Mouse (Mus musculus) kidney, adult 11 months (tissue): ENCODE measurements around the gene Rsrc1.
"Not testable (repeated sequence)": the region's sequence is repeated elsewhere in the genome, so short reads cannot be mapped to it uniquely, and the experiment has no call there.

Experiments
- DNase-seq: peaks from one replicate; pipeline ENCODE4 v3.0.0; 2022

Gene Rsrc1

GRCm38 (mm10) chr3:66985539-66986286 is 4.5 kb downstream of the Rsrc1 start:
- peak; percentile 78 for DNase-seq

- no peak for DNase-seq
Observed at GRCm38 (mm10) chr3:66986287-66986560, 5.0 kb downstream of the Rsrc1 start.

GRCm38 (mm10) chr3:66996820-66997219 is 15.6 kb downstream of the Rsrc1 start:
- DNase-seq: no peak

GRCm38 (mm10) chr3:67036387-67037062 is 55.3 kb downstream of the Rsrc1 start:
- DNase-seq: no peak

DNA sequence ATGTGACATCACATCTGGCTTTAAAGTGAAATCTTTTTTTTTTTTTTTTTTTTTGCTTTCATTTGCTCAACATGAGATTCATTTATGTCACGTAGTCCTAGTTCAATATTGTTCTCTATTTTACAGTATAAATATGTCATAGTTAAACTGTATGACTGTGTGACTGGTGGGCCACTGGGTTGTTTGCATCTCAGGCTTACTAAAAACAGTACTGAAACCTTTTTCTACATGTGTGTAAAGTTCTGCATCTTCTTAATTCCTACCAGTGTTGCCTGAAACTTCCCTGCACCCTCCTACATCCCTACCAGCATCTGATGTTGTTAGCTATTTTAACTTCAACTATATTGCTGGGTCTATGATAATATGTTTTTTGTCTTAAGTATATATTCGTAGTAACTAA is 78.6 kb downstream of the Rsrc1 start:
- no peak for DNase-seq

DNA sequence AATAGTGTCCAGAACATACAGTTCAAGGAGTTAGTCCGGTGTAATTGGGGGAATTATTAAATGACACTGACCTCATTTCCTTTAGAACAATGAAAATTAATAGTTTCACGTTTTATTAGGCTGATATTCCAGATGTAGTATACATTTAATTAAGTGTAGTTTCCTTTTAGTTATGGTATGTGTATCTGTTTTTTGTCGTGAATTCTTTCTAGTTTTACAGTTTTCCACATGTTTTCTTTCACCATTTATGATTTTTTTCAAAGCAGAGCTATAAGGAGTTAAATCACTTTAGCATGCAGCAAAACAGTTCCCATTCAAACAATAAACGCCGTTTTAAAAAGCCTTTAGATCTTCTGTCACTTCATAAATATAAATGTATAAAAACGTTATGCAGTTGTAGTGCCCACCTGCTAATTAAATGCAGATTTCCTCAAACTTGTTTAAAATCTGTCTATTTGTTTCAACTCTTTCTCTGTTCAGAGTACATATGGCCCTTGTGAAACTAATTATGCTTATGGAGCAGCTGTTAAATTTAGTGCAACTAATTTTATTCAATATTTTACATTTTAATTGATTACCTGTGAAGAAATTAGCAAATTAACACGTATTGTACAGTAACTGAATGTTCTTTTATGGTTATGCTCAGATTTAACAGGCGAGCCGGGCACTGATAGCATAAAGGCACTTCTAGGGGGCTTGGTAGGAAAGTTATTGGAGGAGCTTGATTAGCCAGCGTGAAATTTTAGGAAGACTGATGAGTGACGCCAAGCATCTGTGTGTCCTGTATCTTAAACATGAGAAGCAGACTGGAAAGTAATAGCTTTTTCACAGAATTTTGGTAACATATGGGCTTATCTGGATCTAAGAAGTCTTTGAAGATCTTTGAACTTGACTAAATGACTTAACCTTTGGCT is 89.6 kb downstream of the Rsrc1 start:
- DNase-seq: no peak

DNA sequence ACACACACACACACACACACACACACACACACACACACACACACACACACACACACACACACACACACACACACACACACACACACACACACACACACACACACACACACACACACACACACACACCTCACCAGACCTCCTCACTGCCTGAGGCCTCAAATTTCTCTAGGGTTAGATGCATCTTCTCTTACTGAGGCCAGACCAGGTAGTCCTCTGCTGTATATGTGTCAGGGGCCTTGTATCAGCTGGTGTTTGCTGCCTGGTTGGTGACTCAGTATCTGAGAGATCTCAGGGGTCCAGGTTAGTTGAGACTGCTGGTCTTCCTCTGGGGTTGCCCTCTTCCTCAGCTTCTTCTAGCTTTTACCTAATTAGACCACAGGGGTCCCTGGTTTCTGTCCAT is 92.5 kb downstream of the Rsrc1 start:
- DNase-seq: not testable (repeated sequence)

DNA sequence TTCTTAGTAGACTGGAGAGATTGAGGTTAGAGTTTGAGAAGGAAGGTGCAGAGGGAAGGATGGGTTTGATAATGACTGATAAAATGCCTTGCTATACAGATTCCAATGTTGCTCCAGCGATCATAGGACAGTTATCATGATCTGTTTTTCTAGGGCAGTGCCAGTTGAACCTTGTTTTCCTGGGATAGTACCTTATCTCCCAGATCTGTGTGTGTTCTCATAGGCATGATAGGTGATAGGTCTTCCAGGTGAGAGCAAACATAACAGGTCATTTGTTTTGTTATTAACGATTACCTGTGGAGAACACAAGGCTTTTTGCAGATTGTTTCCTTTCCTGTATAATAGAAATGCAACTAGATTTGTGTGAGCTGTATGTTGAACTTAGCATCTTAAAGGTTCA is 94.3 kb downstream of the Rsrc1 start:
- no peak for DNase-seq

GRCm38 (mm10) chr3:67084742-67085141 is 103.6 kb downstream of the Rsrc1 start:
- DNase-seq: no peak

DNA sequence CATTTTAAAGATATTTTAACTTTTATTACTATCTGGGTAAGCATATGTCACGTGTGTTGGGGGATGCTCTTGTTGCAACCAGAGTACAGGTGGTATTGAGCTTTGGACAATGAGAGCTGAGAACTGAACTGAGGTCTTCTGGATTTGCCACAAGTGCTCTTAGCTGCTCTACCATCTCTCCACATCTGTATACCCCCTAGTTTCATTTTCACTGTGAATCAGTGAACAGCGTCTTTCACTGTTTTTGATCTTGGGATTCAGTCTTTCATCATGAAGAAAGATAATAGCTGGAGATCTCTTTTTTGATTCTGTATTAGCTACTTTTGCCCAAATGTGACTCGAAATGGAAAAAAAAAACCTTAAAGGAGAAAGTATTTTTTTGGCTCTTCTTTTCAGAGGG is 127.2 kb downstream of the Rsrc1 start:
- no peak for DNase-seq

DNA sequence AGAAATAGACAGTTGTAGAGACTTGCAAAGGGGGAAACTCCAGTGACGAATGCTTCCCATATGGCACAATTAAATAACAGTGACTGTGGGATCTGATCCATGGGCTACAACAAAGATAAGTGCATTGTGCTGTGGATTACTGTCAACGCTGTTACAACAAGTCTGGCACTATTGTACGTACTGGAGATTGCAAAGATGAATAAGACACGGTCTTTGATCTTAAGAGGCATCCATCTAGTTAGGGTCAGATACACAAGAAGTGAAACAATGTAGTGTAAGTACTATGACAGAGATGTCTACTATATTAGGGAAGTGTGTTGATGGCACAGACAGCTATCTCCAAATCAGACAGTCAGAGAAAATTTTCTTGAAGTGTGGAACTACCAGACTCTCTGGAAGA is 135.1 kb downstream of the Rsrc1 start:
- no peak for DNase-seq

DNA sequence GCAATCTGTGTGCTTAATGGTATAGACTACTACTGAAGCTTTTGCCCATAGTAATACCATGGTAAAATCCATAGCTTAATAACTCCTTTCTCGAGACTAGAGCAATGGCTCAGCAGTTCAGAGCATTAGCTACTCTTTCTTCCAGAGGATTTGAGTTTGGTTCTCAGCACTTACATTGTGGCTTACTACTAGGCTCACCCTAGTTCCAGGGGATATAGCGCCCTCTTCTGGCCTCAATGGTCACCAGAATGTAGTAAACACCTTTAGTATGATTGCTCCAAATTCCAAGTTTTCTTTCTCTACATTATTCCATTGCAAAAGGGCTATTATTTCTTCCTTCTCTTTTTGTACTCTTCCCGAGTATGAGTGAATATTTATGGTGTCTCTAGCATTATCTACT is 151.3 kb downstream of the Rsrc1 start:
- no peak for DNase-seq

GRCm38 (mm10) chr3:67135749-67136375 is 154.7 kb downstream of the Rsrc1 start:
- DNase-seq: no peak

DNA sequence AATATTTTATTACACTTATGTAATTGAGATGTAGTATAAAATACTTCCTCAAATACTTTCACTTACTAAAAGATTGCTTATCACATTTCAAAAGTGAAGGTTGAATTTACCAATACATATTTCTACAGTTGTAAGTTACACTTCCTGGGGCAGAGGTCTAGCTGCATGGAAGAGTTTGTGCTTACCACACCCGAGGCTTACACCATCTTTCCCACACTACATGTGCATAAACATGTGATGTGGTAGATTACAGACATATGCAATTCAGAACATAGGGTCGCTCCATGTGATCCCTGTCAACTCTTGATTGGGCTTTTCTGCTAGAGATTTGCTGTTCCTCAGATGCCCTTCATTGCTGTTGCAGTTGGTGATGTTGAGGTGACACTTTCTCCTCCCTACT is 163.8 kb downstream of the Rsrc1 start:
- DNase-seq: no peak

GRCm38 (mm10) chr3:67146280-67146679 is 165.1 kb downstream of the Rsrc1 start:
- DNase-seq: no peak

DNA sequence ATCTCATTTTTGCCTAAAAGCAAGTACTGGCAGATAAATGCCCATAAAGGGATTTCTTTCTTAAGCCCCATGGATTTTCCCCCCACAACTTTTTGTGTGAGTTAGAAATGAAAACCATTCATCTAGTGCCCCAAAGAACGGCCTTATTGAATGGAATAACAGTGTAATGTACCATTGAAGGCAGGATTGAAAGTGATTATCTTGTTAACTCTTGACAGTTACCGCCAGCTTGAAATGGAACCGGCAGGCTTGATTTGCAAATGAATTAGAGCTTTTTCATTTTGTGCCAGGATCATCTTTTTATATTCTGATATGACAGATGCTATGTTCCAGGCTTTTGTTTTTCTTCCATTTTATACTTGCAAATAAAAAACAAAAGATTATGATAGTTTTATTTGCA is 166.1 kb downstream of the Rsrc1 start:
- DNase-seq: no peak

- DNase-seq: no peak
Observed at GRCm38 (mm10) chr3:67197179-67197578, 216.0 kb downstream of the Rsrc1 start.

GRCm38 (mm10) chr3:67213047-67213457 is 231.9 kb downstream of the Rsrc1 start:
- DNase-seq: no peak

- no peak for DNase-seq
Observed at GRCm38 (mm10) chr3:67232617-67233241, 251.5 kb downstream of the Rsrc1 start.

DNA sequence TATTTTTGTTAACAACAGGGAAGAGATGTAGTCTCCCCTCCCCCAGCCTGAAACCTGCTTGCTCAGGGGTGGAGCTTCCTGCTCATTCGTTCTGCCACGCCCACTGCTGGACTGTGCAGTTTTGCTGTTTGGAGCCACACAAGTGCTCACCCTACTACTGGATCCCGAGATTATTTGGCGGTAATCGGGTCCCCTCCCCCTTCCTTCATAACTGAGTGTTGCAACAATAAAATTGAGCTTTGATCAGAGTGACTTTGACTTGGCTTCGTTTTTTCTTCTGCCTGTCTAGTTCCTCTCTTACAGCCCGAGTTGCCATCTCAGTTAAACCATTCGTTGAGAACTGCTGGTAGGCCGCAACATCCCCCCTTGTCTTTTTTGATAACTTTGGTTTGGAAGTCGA is 261.3 kb downstream of the Rsrc1 start:
- DNase-seq: not testable (repeated sequence)

- no peak for DNase-seq
Observed at GRCm38 (mm10) chr3:67267448-67267847, 286.3 kb downstream of the Rsrc1 start.

- no peak for DNase-seq
Observed at GRCm38 (mm10) chr3:67279781-67280180, 298.6 kb downstream of the Rsrc1 start.

- no peak for DNase-seq
Observed at GRCm38 (mm10) chr3:67280247-67280646, 299.1 kb downstream of the Rsrc1 start.
